Mouse (Mus musculus) heart, adult 2 months (tissue): ENCODE measurements around the gene Plekhg6.

Source experiments
- CTCF ChIP-seq: fragments of 200-600 bp; IDR thresholded peaks from 2 replicates; pipeline ENCODE4 v1.8.1; 2022; ENCODE audit warnings: antibody characterized with exemption, mild to moderate bottlenecking, moderate library complexity
- EP300 ChIP-seq: fragments of 200-500 bp; IDR thresholded peaks from 2 replicates; pipeline ENCODE4 v1.6.1; 2011; ENCODE audit warnings: low read depth, low read length, control low read depth; ENCODE audit not compliant: insufficient read depth
- POLR2A ChIP-seq: fragments of 200-500 bp; IDR thresholded peaks from 2 replicates; pipeline ENCODE4 v1.6.1; 2011; ENCODE audit warnings: mild to moderate bottlenecking, low read depth, low read length, control low read depth; ENCODE audit not compliant: insufficient read depth

GRCm38 (mm10) chr6:125320323-125320722 is 60.3 kb downstream of the Plekhg6 start, which contains the start of gene Scnn1a:
- no peak for TF ChIP-seq CTCF
- no peak for TF ChIP-seq EP300
- no peak for TF ChIP-seq POLR2A
